Mouse (Mus musculus): ENCODE data around the gene Amigo3. TPM values are rescaled to one million over a fixed set of nuclear protein-coding genes. Genes with fewer than 3 reads are reported as not detected.
A peak's percentile ranks its signal among the peaks of the same experiment; 100 is the strongest.
"Not testable (repeated sequence)": the region's sequence is repeated elsewhere in the genome, so short reads cannot be mapped to it uniquely, and the experiment has no call there.

The Amigo3 gene
- total RNA-seq (2014; rRNA removed) (2.9 and 3.4 TPM in 2 replicates), polyA plus RNA-seq (2015; fragmentation: Nextera tagmentation; extraction: Ambion mirVana) (1.4 and 1.5 TPM in 2 replicates)

GRCm38 (mm10) chr9:108052885-108053664 lies at the start of gene Amigo3:
Amigo3 (plus strand) TSS chr9:108053159.
- peak; percentile 94 for TF ChIP-seq CTCF (IDR thresholded peaks at IDR 0.05; ENCODE audit: low read depth)
- Histone ChIP-seq H3K9ac (no peak within 1 kb of the TSS), H3K4me1 (ENCODE audit: insufficient read depth) (no peaks in the 10 kb centered on the region), H3K27ac (ENCODE audit: low read depth, low read length) (no peak within 1 kb of the TSS), H3K9me3 (ENCODE audit: low read length) (no peaks in the 10 kb centered on the region), H3K4me2 (ENCODE audit: low read depth) (peak within 1 kb of the TSS; percentile 27; the same call in 1 of the 2 replicates), H3K27me3 (ENCODE audit: insufficient read depth, low read length) (no peaks in the 10 kb centered on the region), H3K36me3 (ENCODE audit: insufficient read depth) (peaks cover 62% of the 10 kb centered on the region), H3K4me3 (ENCODE audit: low read depth, low read length) (no peak within 1 kb of the TSS)
- WGBS, result 58% methylated on average over 20 of the region's 20 CpGs
- peak; percentile 96 for DNase-seq
- ATAC-seq, result peak; percentile 47

- H3K4me2 ChIP-seq (ENCODE audit: low read depth), result peak overlapping the region; percentile 76
- no peaks in the 10 kb centered on the region for H3K27me3 ChIP-seq (ENCODE audit: insufficient read depth, low read length)
- H3K9me3 ChIP-seq (ENCODE audit: low read length), result no peaks in the 10 kb centered on the region
- peak overlapping the region; percentile 99 for H3K27ac ChIP-seq (ENCODE audit: low read depth, low read length)
- no peak for DNase-seq
- H3K4me1 ChIP-seq (ENCODE audit: insufficient read depth), result peaks cover 18% of the 10 kb centered on the region
- H3K9ac ChIP-seq, result peak overlapping the region; percentile 100
- H3K4me3 ChIP-seq (ENCODE audit: low read depth, low read length), result peak overlapping the region; percentile 100
- no peak for TF ChIP-seq CTCF (IDR thresholded peaks at IDR 0.05; ENCODE audit: low read depth)
- 8% methylated on average over 8 of the region's 8 CpGs for WGBS
- no peaks in the 10 kb centered on the region for H3K36me3 ChIP-seq (ENCODE audit: insufficient read depth)
- ATAC-seq, result no peak
These were observed 49.4 kb upstream of the Amigo3 start for GRCm38 (mm10) chr9:108003531-108003890.

GRCm38 (mm10) chr9:108008041-108008440 lies 44.9 kb upstream of the Amigo3 start:
- 89% methylated on average over 5 of the region's 5 CpGs for WGBS
- ATAC-seq (no peak), DNase-seq (no peak)
- Histone ChIP-seq H3K36me3 (ENCODE audit: insufficient read depth) (no peaks in the 10 kb centered on the region), H3K4me3 (ENCODE audit: low read depth, low read length) (no peak overlapping the region), H3K4me2 (ENCODE audit: low read depth) (no peak overlapping the region), H3K27me3 (ENCODE audit: insufficient read depth, low read length) (no peaks in the 10 kb centered on the region), H3K4me1 (ENCODE audit: insufficient read depth) (peaks cover 15% of the 10 kb centered on the region), H3K27ac (ENCODE audit: low read depth, low read length) (no peak overlapping the region), H3K9ac (no peak overlapping the region), H3K9me3 (ENCODE audit: low read length) (no peaks in the 10 kb centered on the region)
- no peak for TF ChIP-seq CTCF (IDR thresholded peaks at IDR 0.05; ENCODE audit: low read depth)

GRCm38 (mm10) chr9:108010385-108010784 lies 42.6 kb upstream of the Amigo3 start:
- no peak for TF ChIP-seq CTCF (IDR thresholded peaks at IDR 0.05; ENCODE audit: low read depth)

GRCm38 (mm10) chr9:108013577-108013976 lies 39.4 kb upstream of the Amigo3 start:
- 94% methylated on average over 2 of the region's 2 CpGs for WGBS
- not testable (repeated sequence) for H3K9ac ChIP-seq

More at GRCm38 (mm10) chr9:108010385-108010784, 42.6 kb upstream of the Amigo3 start:
- DNase-seq (no peak), ATAC-seq (no peak)
- Histone ChIP-seq H3K27ac (ENCODE audit: low read depth, low read length) (no peak overlapping the region), H3K9me3 (ENCODE audit: low read length) (no peaks in the 10 kb centered on the region), H3K4me3 (ENCODE audit: low read depth, low read length) (no peak overlapping the region), H3K27me3 (ENCODE audit: insufficient read depth, low read length) (no peaks in the 10 kb centered on the region), H3K9ac (no peak overlapping the region), H3K4me1 (ENCODE audit: insufficient read depth) (0 out of 2 replicates have a peak, but pooled peaks cover 1% of the 10 kb centered on the region), H3K36me3 (ENCODE audit: insufficient read depth) (0 out of 2 replicates have a peak, but pooled peaks cover 1% of the 10 kb centered on the region), H3K4me2 (ENCODE audit: low read depth) (no peak overlapping the region)

GRCm38 (mm10) chr9:108017127-108017526 lies 35.8 kb upstream of the Amigo3 start:
- no peak for TF ChIP-seq CTCF (IDR thresholded peaks at IDR 0.05; ENCODE audit: low read depth)
- 74% methylated on average over 3 of the region's 3 CpGs for WGBS
- Histone ChIP-seq H3K36me3 (ENCODE audit: insufficient read depth) (peaks cover 6% of the 10 kb centered on the region; the same call in 1 of the 2 replicates), H3K27me3 (ENCODE audit: insufficient read depth, low read length) (no peaks in the 10 kb centered on the region), H3K9me3 (ENCODE audit: low read length) (no peaks in the 10 kb centered on the region), H3K4me1 (ENCODE audit: insufficient read depth) (no peaks in the 10 kb centered on the region), H3K27ac (ENCODE audit: low read depth, low read length) (no peak overlapping the region), H3K4me3 (ENCODE audit: low read depth, low read length) (no peak overlapping the region), H3K4me2 (ENCODE audit: low read depth) (no peak overlapping the region), H3K9ac (no peak overlapping the region)
- no peak for DNase-seq
- no peak for ATAC-seq

More at GRCm38 (mm10) chr9:108013577-108013976, 39.4 kb upstream of the Amigo3 start:
- H3K4me1 ChIP-seq (ENCODE audit: insufficient read depth); H3K9me3 ChIP-seq (ENCODE audit: low read length); ATAC-seq; DNase-seq; H3K4me3 ChIP-seq (ENCODE audit: low read depth, low read length); H3K27me3 ChIP-seq (ENCODE audit: insufficient read depth, low read length); H3K27ac ChIP-seq (ENCODE audit: low read depth, low read length); H3K36me3 ChIP-seq (ENCODE audit: insufficient read depth); H3K4me2 ChIP-seq (ENCODE audit: low read depth): not testable (repeated sequence)
- peak; percentile 26; the same call in 1 of the 2 replicates for TF ChIP-seq CTCF (IDR thresholded peaks at IDR 0.05; ENCODE audit: low read depth)

- ATAC-seq (no peak), DNase-seq (no peak)
- Histone ChIP-seq H3K36me3 (ENCODE audit: insufficient read depth) (peaks cover 22% of the 10 kb centered on the region), H3K9me3 (ENCODE audit: low read length) (no peaks in the 10 kb centered on the region), H3K4me2 (ENCODE audit: low read depth) (no peak overlapping the region), H3K4me1 (ENCODE audit: insufficient read depth) (no peaks in the 10 kb centered on the region), H3K27me3 (ENCODE audit: insufficient read depth, low read length) (no peaks in the 10 kb centered on the region), H3K27ac (ENCODE audit: low read depth, low read length) (no peak overlapping the region), H3K4me3 (ENCODE audit: low read depth, low read length) (no peak overlapping the region), H3K9ac (no peak overlapping the region)
- no peak for TF ChIP-seq CTCF (IDR thresholded peaks at IDR 0.05; ENCODE audit: low read depth)
- WGBS, result 88% methylated on average over 1 of the region's 1 CpGs
These were observed 32.2 kb upstream of the Amigo3 start for GRCm38 (mm10) chr9:108020741-108021140.
